Mouse (Mus musculus) heart, adult 18-20 months (tissue): Measurements from ENCODE around the gene Gm4353. TPM values are rescaled to one million over a fixed set of nuclear protein-coding genes. Genes with fewer than 3 reads are reported as not detected.
A peak's percentile ranks its signal among the peaks of the same experiment; 100 is the strongest.
"Not testable (repeated sequence)": the region's sequence is repeated elsewhere in the genome, so short reads cannot be mapped to it uniquely, and the experiment has no call there.

Experiments
- DNase-seq, 2 experiments: peaks; one replicate each; pipeline ENCODE4 v3.0.0; 2021 to 2022; ENCODE audit warnings: mixed read lengths in 1 of 2
- long read RNA-seq, 2 experiments: library from polyadenylated mRNA; stranded (forward); transcript quantifications; one replicate each; pipeline ENCODE4 v2.0.0; 2021
- total RNA-seq, 2 experiments: library from RNA; stranded (reverse); gene quantifications; 2 replicates each; pipeline ENCODE4 v1.2.3; 2021

Gene Gm4353
- total RNA-seq, result 1 to 10 TPM; 1.7 to 2.0 TPM
- long read RNA-seq, experiment 1, result 0 reads
- long read RNA-seq, experiment 2, result 0 reads

DNA sequence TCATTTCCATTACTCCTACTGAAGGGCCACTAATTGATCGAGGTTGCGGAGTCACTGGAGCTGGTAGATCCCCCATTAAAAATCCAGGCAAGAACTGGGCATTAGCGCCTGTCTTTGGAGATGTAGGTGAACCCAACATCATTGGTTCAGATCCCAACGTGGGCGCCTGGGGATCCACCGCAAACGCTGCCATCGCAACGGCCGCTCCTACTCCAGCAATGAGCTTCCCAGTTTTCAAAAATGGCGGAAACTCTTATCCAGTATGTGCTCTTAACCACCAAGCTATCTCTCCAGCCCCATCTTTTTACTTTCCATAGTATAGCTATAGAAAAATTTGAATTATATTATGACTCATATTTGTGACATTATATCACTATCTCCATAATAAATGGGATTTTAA lies at the start of gene Gm4353:
TSS of gene Gm4353 (minus strand) at position 270 of the 400 bp plus-strand sequence.
- not testable (repeated sequence) for DNase-seq

DNA sequence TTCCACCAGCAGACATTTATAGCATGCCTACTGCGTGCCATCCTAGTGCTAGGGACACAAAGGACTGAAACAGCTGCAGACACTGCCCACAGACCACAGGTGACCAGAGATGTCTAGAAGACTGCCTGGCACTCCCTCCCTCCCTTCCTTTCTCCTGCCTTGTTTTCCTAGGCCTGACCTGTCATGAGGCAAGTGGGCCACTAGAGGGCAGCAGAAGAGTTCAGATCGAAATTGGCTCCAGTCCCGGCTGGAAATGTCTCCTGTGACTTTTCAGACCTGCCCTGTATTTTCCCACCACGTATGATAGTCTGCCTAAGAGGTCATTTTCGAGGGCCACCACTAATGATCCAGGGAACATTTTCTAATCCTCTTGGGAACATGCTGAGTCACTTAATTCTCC lies 47.6 kb upstream of the Gm4353 start:
- DNase-seq, result peak; percentile 74 to 91

DNA sequence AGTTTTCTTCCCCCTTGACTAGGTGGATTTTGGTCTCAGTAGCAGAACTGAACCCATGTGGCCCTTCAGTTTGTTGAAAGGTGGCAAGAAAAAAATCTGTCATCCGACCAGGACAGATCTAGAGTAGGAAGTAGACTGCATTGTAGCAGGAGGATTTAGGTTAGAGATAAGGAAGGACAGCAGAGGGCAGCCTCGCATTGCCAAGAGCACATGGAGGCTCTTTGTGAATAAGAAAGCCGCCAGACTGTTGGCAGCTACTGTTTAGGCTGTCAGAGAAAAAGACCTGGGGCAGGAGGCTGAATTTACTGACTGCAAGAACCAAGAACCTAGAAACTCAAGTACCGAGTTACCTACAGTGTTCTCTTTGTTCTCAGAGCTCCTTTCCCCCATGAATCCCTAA lies 47.0 kb upstream of the Gm4353 start:
- DNase-seq, result peak in 1 of 2 experiments; percentile 20

DNA sequence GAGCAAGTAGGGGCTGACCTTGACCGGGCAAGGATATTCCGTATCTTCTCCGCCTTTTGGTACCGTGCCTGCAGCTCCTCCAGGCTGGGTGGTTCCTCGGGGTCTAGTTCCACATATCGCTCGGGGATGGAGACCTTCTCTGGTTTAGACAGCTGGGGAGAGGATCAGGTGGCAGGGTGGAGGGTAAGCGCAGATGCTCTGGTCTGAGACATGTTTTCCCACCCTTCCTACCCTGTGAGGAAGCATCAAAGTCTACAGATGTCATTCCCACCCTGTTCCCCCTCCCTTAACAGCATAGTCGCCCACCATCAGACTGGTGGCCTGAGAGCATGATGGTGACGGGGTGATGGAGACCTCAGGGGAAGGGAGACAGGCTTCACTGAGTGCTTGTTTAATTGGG lies 44.9 kb upstream of the Gm4353 start:
- no peak for DNase-seq

DNA sequence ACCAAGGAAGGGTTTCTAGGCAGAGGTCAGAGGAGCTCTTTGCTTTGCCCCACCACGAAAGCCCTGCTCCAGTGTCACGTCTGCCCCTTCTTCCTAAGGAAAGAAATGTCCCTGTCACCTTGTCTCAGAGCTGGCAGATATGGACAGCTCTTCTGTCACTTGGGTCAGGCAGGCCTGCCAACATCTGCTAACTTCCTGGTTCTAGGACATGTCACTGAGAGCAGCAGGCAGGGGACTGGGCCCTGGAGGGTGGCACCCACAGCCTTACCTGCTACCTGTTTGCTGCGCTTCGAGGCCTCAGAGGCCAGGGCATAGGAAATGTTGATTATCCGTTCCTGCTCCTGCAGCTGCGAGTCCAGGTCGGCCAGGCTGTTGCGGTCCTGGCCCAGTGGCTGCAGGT lies 43.9 kb upstream of the Gm4353 start:
- peak; percentile 21 to 26 for DNase-seq

DNA sequence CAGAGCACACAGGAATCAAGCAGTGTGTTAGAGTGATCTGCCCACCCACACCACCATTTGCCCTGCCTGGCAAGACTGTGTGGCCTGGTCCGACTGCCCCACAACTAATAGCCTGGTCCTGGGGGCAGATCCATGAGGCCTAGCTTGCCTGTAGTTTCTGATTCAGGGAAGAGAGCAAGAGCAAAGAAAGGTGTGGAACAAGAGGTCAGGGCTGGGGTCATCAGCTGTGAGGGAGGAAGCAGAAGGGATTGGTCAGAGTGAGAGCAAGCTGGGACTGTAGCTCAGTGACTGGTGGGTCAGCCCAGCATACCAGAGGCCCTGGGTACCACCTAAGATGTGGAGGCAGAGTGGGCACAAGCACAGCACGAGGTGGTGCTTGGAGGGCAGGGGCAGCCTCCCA lies 42.6 kb upstream of the Gm4353 start:
- no peak for DNase-seq

DNA sequence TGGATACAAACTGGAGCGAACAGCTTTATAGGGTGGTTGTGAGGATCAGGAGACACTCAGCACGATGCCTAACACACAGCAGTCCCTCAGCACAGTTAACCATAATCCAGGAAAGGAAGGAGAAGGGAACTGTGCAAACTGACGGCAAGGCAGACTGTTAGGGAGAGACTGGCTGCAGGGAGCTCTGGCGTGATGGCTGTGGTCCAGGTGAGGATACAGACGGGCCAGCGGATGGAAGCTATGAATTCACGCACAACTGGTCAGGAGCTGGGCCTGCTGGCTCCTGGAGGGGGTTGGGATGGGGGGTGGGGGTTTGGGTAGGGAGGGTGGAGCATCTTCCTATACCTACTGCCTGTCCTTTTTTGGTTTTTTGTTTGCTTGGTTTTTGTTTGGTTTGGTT lies 41.2 kb upstream of the Gm4353 start:
- no peak for DNase-seq

DNA sequence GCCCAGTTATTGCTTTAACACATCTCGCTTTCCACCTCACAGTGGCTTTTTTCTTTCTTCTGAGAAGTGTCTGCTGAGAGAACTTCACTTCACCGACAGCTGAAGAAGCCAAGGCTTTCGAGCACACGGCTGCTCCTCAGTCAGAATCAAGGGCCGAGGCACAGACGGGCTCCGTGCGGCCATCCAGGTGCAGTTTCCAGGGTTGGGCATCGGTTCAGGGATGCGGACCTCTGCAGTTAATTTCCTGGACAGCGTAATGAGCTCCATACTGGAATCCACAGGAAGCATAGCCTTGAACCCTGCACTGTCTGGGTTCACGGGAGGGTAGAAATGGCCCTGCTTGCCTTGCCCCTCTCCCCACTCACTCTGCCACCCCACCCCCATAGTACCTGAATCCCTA lies 39.6 kb upstream of the Gm4353 start:
- DNase-seq, result no peak

DNA sequence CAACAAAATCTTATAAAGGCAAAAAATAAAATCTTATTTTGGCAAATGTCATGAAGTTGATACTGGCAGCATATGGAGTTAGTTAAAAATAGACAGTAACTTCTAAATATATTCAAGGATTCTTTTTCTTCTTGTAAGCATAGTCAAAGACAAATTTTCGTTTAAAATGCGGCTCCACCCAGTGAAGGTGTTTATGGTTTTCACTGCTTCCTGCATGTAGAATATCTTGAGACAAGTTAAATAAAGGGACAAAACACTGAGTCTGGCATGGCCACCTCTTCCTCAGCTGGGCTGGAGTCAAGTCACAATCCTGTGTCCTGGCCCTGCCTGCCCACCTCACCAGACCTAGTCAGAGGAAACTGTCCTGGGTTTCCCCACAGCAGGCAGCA lies 39.2 kb upstream of the Gm4353 start:
- DNase-seq, result no peak

DNA sequence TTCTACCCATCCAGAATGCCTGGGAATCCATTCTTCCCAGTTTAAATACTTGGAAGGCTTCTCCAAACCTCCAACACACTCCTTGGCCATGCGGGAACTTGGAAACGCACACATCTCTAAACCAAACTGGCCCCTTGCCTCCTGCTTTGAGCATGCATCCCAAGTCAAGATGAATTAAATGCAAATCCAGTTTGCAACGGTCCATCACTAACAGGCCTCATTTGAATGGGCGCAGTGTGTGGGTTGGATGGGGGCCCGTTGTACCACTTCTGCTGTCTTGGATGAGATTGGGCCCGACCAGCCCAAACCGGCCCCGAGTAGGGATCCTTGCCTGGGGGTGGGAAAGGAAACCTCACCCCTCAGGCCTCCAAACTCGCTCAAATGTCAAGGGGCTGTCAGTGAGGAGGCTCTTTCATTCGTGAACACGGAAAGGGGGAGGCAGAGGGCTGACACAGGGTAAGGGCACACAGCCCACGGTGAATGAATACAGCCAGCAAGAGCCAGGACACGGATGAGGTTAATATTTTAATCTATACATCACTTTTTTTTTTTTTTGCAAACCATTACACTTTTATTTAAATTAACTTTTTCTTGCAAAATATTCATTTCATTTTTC lies 38.7 kb upstream of the Gm4353 start:
- DNase-seq, result no peak

DNA sequence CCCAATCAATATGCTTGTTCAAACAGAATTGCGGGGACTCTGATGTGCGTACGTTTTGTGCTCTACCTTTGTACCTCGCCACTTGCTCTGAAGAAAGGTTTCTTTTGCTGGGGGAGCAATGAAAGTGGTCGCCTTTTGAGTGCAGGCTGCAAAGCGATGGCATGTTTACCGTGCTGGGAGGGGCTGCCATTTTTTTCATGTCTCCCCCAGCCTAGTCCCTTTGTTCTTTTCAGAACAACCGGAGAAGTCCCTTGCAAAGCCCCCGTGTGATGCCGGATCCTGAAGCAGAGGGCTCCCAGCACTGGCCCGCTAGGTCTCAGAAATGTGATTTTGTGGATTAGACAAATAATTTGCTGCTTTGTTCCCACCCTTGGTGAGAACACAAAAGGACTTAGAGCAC lies 36.8 kb upstream of the Gm4353 start:
- no peak for DNase-seq

DNA sequence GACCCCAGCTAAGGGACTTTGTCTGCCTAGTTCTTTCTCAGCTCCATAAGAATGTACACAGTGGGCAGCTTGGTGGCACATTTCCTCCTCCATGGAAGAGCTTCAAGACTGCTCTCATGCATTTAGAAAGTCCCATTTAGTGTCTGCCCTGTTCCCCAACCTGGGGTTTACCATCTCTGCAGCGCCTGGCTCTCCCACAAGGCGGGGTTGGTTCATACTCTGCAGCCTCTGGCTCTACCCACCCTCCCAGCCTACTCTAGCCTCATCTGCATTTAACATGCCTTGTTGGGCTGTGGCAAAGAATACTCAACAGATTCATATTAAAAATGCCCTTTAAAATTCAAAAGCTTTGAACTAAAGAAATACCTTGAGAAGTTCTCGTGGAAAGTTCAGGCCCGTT lies 36.3 kb upstream of the Gm4353 start:
- DNase-seq, result no peak

DNA sequence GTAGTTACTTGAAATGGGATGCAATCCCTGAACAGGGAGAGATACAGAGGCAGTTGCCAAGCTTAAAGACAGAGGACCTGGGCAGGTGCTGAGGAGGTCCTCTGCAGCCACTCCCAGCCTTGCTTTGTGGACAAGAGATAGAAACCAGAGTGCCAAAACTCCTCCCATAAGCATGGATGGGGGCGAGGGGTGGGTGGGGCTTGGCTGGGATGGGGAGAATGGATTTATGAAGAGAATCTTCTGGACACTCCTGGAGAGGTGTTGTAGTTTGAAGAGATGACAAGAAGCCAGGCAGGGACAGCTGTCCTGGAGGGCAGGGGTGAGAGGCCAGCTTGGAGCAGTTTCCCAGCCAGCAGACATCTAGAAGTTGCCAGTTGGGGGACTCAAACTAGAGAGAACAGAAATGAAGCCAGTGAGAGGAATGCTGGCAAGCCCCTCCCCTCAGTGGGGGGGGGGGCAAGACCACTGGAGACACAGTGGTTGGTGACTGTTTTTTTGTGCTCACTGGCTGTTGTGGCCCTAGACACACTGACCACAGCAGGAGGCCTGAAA lies 34.9 kb upstream of the Gm4353 start:
- DNase-seq, result no peak

DNA sequence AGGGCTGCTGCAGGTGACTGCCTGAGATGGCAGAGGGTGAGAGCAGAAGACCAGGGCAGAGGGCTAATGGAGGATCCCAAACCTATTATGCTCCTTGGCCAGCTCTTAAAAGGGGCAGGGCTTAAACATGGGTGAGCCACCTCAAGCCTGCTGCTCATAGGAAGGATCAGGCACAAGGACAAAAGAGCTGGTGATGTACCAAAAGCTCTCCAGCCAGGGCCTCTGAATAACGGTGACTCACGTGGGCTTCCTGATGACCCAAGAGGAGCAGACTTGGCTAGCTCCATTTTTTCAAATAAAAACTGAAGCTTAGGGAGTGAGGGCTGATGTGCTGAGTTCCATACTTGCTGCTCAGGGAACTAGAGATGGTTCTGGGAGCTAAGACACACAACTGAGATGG lies 31.6 kb upstream of the Gm4353 start:
- DNase-seq, result no peak

DNA sequence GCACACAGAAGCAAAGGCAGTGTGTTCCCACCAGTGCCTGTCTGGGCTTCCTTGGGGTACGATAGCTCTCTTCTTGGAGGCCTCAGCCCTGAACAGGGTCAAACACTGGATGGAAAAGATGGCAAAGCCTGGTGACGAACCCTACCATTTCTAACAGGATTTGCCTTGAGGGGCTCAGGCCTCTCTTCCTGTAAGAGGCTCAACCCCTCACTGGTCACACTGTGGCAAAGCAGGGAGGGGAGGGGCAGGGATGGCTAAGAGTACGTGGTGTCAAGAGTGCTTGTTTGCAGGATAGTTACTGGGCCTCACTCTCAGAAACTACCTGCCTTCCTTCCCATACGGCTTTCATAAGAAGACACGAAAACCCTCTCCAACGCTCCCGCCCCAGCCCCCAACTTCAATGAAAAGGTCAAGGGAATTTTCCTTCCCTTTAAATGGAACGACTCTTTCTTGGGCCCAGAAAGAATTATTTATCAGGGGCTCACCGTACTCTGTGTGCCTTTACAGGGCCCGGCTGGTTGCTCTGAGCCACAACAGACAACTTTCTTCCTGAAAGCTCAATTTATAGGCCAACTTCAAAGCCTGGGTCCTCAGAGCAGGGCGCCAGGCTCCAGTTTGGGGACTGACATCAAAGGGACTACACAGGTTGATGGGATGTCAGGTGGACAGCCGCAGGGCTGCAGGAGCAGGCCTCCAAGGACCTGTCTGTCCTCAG lies 30.9 kb upstream of the Gm4353 start:
- DNase-seq, result no peak

DNA sequence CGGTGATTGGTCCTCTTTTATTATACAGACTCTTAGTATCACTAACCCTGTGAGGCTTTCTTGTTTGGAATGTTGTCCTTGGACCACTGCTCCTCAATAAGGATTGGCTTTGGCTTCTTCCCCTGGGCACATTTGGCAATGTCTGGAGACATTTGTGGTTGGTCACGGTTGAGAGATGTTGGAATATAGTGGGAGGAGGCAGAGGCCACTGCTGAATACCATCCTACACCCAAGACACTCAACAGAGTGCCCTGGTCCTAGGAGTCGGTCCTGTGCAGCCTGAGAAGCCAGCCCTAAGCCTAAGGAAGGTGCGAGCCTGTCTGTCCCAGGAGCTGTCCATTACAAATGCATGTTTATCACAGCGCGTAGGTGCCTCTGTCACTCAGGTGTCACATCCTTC lies 27.1 kb upstream of the Gm4353 start:
- DNase-seq, result no peak

DNA sequence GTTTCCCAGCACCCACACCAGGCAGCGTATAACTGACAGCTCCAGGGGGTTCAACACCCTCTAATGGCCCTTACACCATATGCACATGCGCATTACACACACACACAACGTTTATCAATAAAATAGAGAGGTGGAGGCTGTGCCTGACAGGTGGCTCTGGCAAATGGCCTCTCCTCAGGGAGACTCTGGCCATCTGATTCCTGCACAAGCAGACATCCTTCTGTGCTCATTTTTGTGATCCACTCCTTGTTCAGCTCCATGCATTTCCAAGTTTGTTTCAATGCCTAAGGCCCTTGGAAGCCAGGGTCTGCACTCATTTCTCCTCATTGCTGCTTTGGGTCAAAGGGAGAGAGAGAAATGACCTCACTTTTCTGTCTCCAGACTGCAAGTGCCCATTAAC lies 26.2 kb upstream of the Gm4353 start:
- DNase-seq, result no peak

DNA sequence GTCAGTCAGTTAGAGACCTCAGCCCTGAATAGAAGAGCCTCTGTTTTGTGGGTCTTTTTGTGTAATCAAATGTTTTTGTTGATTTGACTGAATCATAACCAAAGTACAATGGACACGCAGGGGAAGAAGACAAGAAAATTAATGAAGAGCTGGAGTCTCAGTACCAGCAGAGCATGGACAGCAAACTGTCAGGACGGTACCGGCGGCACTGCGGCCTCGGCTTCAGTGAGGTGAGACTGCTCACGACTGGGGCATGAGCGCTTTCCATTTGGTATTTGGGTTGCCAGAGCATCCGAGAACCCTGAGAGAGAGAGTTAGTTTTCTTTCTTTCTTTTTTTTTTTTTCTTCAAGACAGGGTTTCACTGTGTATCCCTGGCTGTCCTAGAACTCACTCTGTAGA lies 18.7 kb upstream of the Gm4353 start:
- no peak for DNase-seq

DNA sequence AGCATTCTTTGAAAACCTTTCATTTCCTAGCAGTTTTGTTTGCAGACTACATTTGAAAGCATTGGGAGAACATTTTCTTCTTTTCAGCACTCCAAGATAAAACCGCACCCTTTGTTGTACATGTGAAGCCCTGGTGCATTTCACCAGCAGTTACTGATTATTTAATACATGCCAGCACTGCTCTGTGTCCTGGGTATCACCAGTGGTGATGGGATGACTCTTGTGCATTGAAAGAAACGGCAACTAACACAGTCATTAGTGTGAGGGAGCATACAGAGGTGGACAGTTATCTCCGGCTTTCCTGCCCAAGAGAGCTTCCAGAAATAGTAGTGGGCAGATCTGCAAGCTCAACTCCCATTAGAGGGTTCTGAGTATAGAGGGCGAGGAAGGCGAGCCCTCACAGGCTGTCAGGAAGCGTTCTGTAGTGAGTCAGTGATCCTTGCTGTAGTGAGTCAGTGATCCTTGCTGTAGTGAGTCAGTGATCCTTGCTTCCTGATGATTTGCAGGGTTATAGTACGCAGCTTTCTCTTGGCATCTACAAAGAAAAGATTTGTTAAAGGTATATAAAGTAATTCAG lies 15.6 kb upstream of the Gm4353 start:
- peak; percentile 35 to 53 for DNase-seq

DNA sequence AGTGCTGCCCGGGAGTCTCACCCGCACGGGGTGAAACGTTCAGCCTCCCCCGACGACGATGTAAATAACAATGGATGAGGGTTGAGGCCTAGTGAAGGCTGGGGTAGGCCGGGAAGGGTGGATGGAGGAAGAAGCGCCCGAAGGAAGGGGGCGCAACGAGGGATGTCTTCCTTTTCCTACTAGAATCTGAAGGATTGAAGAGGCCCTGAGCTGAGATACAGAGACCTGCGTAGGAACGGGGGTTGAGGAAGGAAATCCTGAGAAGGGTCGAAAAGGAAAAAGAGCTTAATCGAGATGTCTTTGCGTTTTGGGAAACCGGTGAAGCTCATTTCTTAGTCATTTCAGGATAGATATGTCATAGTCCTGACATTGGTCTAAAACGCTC lies 9.0 kb upstream of the Gm4353 start:
- DNase-seq, result no peak

DNA sequence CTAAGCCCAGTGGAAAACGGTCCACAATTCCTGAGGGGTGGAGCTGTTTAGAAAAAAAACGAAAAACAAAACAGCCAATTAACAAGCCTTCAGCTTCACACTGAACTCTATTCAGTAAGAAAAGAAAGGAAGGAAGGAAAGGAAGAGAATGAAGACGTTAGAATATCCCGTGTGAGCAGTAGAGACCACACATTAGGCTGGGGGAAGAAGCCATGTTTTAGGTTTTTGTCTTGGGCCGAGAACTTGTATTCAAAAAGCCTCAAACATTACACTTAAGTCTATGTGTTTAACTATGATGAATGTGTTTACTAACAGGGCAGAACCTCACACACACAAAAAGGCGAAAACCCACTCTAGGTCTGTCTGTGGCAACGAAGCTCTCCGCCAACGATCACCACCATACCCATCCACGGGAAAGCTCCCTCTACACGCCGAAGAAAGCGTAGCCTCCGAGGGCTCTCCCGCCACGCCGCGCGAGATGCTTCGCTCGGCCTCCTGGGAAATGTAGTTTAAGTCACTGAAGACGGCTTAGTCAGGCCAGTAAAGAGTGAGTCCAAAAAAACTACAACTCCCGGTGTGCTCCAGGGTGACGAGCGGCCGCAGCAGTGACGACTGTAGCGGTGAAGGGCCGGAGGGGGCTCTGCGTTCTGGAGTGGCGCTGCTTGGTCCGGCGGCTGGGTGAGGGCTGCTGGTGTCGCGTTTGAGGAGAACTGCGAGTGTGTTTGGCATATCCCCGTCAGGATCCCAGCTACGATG lies 8.5 kb upstream of the Gm4353 start:
- DNase-seq, result peak; percentile 97 to 98

DNA sequence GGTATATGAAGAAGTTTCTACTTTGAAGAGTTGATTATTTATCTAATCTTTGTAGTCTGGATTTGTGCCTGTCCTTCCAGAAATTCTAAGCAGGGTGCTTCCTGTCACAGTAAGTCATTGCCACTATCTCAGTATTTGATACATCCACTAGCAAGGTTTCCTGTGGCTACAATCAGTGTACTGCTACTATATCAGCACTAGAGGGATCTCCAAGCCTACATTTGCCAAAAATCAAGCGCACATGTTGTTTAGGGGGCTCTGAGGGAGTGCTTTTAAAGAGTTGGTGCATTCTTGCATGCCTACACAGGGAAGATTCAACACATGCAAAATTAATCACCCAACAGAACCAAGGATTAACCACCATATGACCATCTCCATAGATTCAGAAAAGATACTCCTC lies 23.7 kb downstream of the Gm4353 start:
- no peak for DNase-seq

DNA sequence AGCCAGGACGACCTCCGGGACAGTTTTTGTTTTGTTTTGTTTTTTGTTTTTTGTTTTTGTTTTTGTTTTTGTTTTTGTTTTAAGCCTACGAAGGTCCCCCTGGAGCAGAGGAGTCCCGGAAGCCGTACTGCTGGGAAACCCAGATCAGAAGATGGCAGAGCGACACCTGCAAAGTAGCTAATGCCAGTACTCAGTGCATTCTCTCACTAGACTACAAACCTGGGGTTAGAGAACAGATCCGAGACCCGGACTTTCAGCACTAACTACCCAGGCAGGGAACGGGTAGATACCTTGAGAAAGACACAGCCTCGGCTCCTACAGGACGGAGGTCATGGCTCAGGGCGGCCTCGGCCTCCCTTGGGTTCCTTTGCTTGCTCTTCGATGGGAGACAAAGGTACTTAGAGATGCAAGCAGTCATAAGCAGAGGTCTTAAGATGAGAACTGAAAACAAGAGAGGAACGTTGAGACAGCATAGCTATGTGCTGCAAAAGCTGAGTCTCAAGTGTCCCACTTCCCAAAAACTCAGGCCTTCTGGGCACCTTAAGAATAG lies 43.9 kb downstream of the Gm4353 start:
- no peak for DNase-seq
